Mouse (Mus musculus) hindbrain, embryonic 12.5 days (tissue): ENCODE results near the gene Nsg1. TPM values are rescaled to one million over a fixed set of nuclear protein-coding genes. Genes with fewer than 3 reads are reported as not detected.
A peak's percentile ranks its signal among the peaks of the same experiment; 100 is the strongest.

Experiments used
- ATAC-seq: fragments of 200-750 bp; cut with Nextera tagmentation; 2 replicates; pipeline ENCODE4 v1.8.0; 2017; ENCODE audit warnings: moderate TSS enrichment; ENCODE audit not compliant: low FRiP score
- H3K27ac ChIP-seq: fragments of 300-500 bp; sonication (generic); 2 replicates; pipeline ENCODE4 v1.5.1; 2016; ENCODE audit warnings: mild to moderate bottlenecking
- H3K27me3 ChIP-seq: fragments of 300-500 bp; sonication (generic); 2 replicates; pipeline ENCODE4 v1.6.1; 2016; ENCODE audit warnings: mild to moderate bottlenecking
- H3K36me3 ChIP-seq: fragments of 300-500 bp; sonication (generic); 2 replicates; pipeline ENCODE4 v1.6.1; 2016; ENCODE audit warnings: mild to moderate bottlenecking
- H3K4me1 ChIP-seq: fragments of 300-500 bp; sonication (generic); 2 replicates; pipeline ENCODE4 v1.6.1; 2016
- H3K4me2 ChIP-seq: fragments of 300-500 bp; sonication (generic); replicated peaks from 2 replicates; pipeline ENCODE4 v1.6.1; 2016; ENCODE audit warnings: mild to moderate bottlenecking
- H3K4me3 ChIP-seq: fragments of 300-500 bp; sonication (generic); 2 replicates; pipeline ENCODE4 v1.5.1; 2016; ENCODE audit warnings: mild to moderate bottlenecking
- H3K9ac ChIP-seq: fragments of 300-500 bp; sonication (generic); 2 replicates; pipeline ENCODE4 v1.6.1; 2016; ENCODE audit warnings: mild to moderate bottlenecking, moderate library complexity
- H3K9me3 ChIP-seq: fragments of 300-500 bp; sonication (generic); replicated peaks from 2 replicates; pipeline ENCODE4 v1.6.1; 2016; ENCODE audit warnings: mild to moderate bottlenecking
- WGBS: fragments of 180-500 bp; shearing (Covaris S2); methylation state at CpG from one replicate; pipeline ENCODE4 v1.1.7; 2016; 5-methylcytosine and 5-hydroxymethylcytosine counted together
- polyA plus RNA-seq: library from polyadenylated mRNA; unstranded; fragments of >200 nt; fragmentation: Nextera tagmentation; extraction: Ambion mirVana; gene quantifications from 2 replicates; pipeline ENCODE4 v1.2.1, GENCODE M21; 2016

The Nsg1 gene
- 447 and 479 TPM in 2 replicates for polyA plus RNA-seq

DNA sequence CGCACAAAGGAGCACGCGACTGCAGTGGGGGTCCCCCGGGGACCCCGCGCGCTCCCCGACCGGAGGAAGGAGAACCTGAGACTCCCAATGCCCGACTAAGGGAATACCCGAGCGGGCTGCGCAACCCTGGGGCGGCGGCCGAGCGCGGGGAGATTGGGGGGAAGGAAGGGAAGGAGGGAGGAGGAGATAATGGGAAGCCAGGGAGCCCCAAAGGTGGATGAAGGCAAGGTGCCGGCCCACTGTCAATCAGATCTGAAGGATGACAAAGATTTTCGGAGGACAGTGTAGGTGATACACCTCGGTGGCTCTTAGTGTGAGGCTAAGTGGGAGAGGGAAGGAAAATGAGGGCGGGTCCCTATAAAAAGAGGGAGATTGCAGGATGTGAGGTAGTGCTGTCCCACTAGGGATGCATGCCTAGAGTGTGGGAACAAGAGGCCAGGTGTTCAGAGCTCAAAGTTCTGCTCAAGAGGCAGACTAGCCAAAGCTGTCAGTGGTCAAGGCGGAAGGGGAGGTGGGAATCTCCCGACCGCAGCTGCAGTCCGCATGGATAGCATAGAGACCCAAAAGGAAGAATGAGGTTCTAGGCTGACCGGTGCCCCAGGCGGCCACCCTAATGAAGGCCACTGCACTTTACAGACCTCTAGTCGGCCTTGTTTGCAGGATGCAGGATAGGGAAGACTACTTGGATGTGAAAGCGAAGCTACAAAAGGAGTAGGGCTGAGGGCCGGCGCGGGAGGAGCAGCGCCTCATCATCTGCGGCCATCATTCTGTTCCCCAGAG lies at the start of gene Nsg1:
Nsg1 (minus strand) TSS at position 274 of the 780 bp plus-strand sequence.
- 6% methylated on average over 35 of the region's 35 CpGs for WGBS
- ATAC-seq = peak; percentile 62
- peaks cover 35% of the 10 kb centered on the region for H3K4me1 ChIP-seq

GRCm38 (mm10) chr5:38208985-38209384 lies 49.3 kb upstream of the Nsg1 start:
- Histone ChIP-seq H3K27me3 (no peaks in the 10 kb centered on the region), H3K27ac (no peak overlapping the region), H3K4me1 (no peaks in the 10 kb centered on the region), H3K4me3 (no peak overlapping the region), H3K4me2 (no peak overlapping the region), H3K9me3 (no peaks in the 10 kb centered on the region), H3K9ac (no peak overlapping the region), H3K36me3 (peaks cover 78% of the 10 kb centered on the region)
- no peak for ATAC-seq
- 83% methylated on average over 8 of the region's 8 CpGs for WGBS

More for the DNA sequence above, at the start of gene Nsg1:
- peaks cover 14% of the 10 kb centered on the region; the same call in 1 of the 2 replicates for H3K27me3 ChIP-seq
- H3K4me2 ChIP-seq = peak within 1 kb of the TSS; percentile 69
- peaks cover 27% of the 10 kb centered on the region for H3K36me3 ChIP-seq
- H3K4me3 ChIP-seq = peak within 1 kb of the TSS; percentile 87
- peak within 1 kb of the TSS; percentile 93 for H3K27ac ChIP-seq
- H3K9ac ChIP-seq = peak within 1 kb of the TSS; percentile 97
- H3K9me3 ChIP-seq = no peaks in the 10 kb centered on the region

GRCm38 (mm10) chr5:38205303-38205726 lies 45.6 kb upstream of the Nsg1 start:
- Histone ChIP-seq H3K9me3 (no peaks in the 10 kb centered on the region), H3K27me3 (no peaks in the 10 kb centered on the region), H3K27ac (no peak overlapping the region), H3K9ac (no peak overlapping the region), H3K36me3 (peaks cover 84% of the 10 kb centered on the region), H3K4me3 (no peak overlapping the region), H3K4me2 (no peak overlapping the region), H3K4me1 (no peaks in the 10 kb centered on the region)
- 82% methylated on average over 7 of the region's 7 CpGs for WGBS
- ATAC-seq = no peak

- no peaks in the 10 kb centered on the region for H3K9me3 ChIP-seq
- no peak overlapping the region for H3K4me3 ChIP-seq
- ATAC-seq = no peak
- no peak overlapping the region for H3K27ac ChIP-seq
- WGBS = 100% methylated on average over 2 of the region's 2 CpGs
- H3K27me3 ChIP-seq = no peaks in the 10 kb centered on the region
- 0 out of 2 replicates have a peak, but pooled peaks cover 5% of the 10 kb centered on the region for H3K4me1 ChIP-seq
- H3K4me2 ChIP-seq = no peak overlapping the region
- no peak overlapping the region for H3K9ac ChIP-seq
- H3K36me3 ChIP-seq = peaks cover 57% of the 10 kb centered on the region
These were observed 40.0 kb upstream of the Nsg1 start for GRCm38 (mm10) chr5:38199686-38200085.

DNA sequence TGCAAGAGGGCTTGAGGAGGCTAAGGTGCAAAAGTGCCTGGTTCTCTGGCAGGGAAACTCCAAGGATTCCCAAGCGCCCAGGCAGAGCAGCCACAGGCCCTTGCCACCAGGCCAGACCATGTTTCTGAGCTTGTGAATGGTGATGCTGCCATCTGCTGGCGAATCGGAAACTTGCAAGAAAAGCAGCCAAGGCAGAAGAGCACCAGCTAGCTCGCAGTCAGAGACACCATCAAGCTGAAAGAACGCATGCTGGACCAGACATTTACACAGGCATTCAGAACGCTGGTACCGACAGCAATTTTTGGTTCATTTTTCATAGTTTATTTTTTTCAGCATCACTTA lies 37.7 kb upstream of the Nsg1 start:
- Histone ChIP-seq H3K27me3 (no peaks in the 10 kb centered on the region), H3K9me3 (no peaks in the 10 kb centered on the region), H3K9ac (no peak overlapping the region), H3K4me2 (no peak overlapping the region), H3K27ac (no peak overlapping the region), H3K4me1 (0 out of 2 replicates have a peak, but pooled peaks cover 5% of the 10 kb centered on the region), H3K4me3 (no peak overlapping the region), H3K36me3 (peaks cover 34% of the 10 kb centered on the region)
- WGBS = 21% methylated on average over 7 of the region's 7 CpGs
- peak; percentile 69; the same call in 1 of the 2 replicates for ATAC-seq

GRCm38 (mm10) chr5:38196821-38197481 lies 37.2 kb upstream of the Nsg1 start:
- Histone ChIP-seq H3K4me3 (no peak overlapping the region), H3K4me1 (0 out of 2 replicates have a peak, but pooled peaks cover 5% of the 10 kb centered on the region), H3K9ac (no peak overlapping the region), H3K27ac (no peak overlapping the region), H3K4me2 (no peak overlapping the region), H3K9me3 (no peaks in the 10 kb centered on the region), H3K27me3 (no peaks in the 10 kb centered on the region), H3K36me3 (peaks cover 29% of the 10 kb centered on the region)
- ATAC-seq = no peak
- WGBS = 79% methylated on average over 5 of the region's 5 CpGs

DNA sequence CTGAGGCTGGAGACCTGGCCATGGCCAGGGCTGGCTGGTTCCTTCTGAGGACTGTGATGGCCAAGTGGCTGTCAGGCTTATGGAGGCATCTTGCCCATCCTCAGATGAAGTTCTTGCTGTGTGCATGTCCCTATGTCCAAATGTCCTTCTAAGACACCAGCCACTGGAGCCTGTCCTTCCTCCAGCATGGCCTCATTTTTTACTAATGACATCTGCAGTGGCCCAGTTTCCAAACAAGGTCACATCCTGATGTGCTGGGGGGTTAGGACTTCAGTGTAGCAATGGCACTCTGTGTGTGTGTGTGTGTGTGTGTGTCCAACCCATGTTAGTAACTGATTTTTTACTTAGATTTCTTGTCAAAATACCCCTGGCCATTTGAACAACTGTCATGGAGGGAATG lies 36.2 kb upstream of the Nsg1 start:
- Histone ChIP-seq H3K4me2 (no peak overlapping the region), H3K27ac (no peak overlapping the region), H3K4me3 (no peak overlapping the region), H3K9ac (no peak overlapping the region), H3K27me3 (no peaks in the 10 kb centered on the region), H3K36me3 (peaks cover 19% of the 10 kb centered on the region), H3K4me1 (0 out of 2 replicates have a peak, but pooled peaks cover 5% of the 10 kb centered on the region), H3K9me3 (no peaks in the 10 kb centered on the region)
- no peak for ATAC-seq

- Histone ChIP-seq H3K9ac (no peak overlapping the region), H3K4me2 (no peak overlapping the region), H3K27me3 (no peaks in the 10 kb centered on the region), H3K4me3 (no peak overlapping the region), H3K4me1 (0 out of 2 replicates have a peak, but pooled peaks cover 5% of the 10 kb centered on the region), H3K9me3 (no peaks in the 10 kb centered on the region), H3K27ac (no peak overlapping the region), H3K36me3 (peaks cover 12% of the 10 kb centered on the region)
- 44% methylated on average over 2 of the region's 2 CpGs for WGBS
- ATAC-seq = no peak
These were observed 35.2 kb upstream of the Nsg1 start for GRCm38 (mm10) chr5:38194946-38195345.

GRCm38 (mm10) chr5:38190907-38191306 lies 31.2 kb upstream of the Nsg1 start:
- Histone ChIP-seq H3K36me3 (no peaks in the 10 kb centered on the region), H3K27me3 (no peaks in the 10 kb centered on the region), H3K27ac (no peak overlapping the region), H3K4me1 (0 out of 2 replicates have a peak, but pooled peaks cover 5% of the 10 kb centered on the region), H3K9me3 (no peaks in the 10 kb centered on the region), H3K4me3 (no peak overlapping the region), H3K4me2 (no peak overlapping the region), H3K9ac (no peak overlapping the region)
- no peak for ATAC-seq
- 89% methylated on average over 3 of the region's 3 CpGs for WGBS

GRCm38 (mm10) chr5:38187006-38187405 lies 27.3 kb upstream of the Nsg1 start:
- Histone ChIP-seq H3K4me1 (no peaks in the 10 kb centered on the region), H3K27ac (no peak overlapping the region), H3K4me2 (no peak overlapping the region), H3K4me3 (no peak overlapping the region), H3K27me3 (no peaks in the 10 kb centered on the region), H3K9ac (no peak overlapping the region), H3K36me3 (no peaks in the 10 kb centered on the region), H3K9me3 (no peaks in the 10 kb centered on the region)
- 83% methylated on average over 2 of the region's 2 CpGs for WGBS
- no peak for ATAC-seq

GRCm38 (mm10) chr5:38184688-38185285 lies 25.1 kb upstream of the Nsg1 start:
- Histone ChIP-seq H3K4me3 (no peak overlapping the region), H3K9me3 (no peaks in the 10 kb centered on the region), H3K4me2 (no peak overlapping the region), H3K27ac (no peak overlapping the region), H3K4me1 (no peaks in the 10 kb centered on the region), H3K27me3 (no peaks in the 10 kb centered on the region), H3K9ac (no peak overlapping the region), H3K36me3 (no peaks in the 10 kb centered on the region)
- WGBS = 87% methylated on average over 6 of the region's 6 CpGs
- no peak for ATAC-seq

DNA sequence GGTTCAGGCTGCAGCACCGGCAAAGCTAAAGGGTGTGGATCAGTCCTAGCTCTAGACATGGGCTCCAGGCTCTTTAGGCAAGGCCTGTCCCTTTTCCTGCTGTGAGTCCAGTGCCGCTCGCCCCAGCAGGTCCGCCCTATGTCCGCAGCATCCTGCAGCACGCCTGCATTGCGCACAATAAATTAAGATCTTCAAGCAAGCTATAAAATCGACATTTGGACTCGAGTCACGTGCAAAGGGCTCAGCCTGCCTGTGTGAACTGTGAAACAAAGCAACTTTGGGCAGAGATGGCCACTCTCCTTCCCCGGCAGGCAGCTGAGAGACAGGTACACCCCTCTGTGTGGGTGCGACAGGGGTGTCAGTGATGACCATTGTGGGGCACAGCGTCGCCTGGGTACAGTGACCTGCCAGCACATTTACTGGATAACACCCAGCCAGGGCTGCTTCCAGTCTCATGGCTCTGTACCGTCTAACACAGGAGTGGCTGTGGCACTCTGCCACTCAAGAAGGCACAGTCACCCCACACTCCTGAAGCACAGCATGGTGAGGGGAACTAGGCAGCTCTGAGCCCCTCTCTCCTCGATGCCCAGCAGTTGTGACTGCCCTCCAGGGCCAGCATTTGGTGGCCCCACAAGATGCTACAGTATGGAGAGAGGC lies 14.7 kb upstream of the Nsg1 start:
- no peak for ATAC-seq
- H3K9me3 ChIP-seq = no peaks in the 10 kb centered on the region
- H3K27ac ChIP-seq = no peak overlapping the region
- H3K36me3 ChIP-seq = no peaks in the 10 kb centered on the region
- no peaks in the 10 kb centered on the region for H3K27me3 ChIP-seq
- no peak overlapping the region for H3K4me3 ChIP-seq
- 85% methylated on average over 16 of the region's 16 CpGs for WGBS
- no peaks in the 10 kb centered on the region for H3K4me1 ChIP-seq
- no peak overlapping the region for H3K9ac ChIP-seq
- H3K4me2 ChIP-seq = no peak overlapping the region
